ENCODE assay signal across 10 mouse cellular contexts in the genomic region with DNA sequence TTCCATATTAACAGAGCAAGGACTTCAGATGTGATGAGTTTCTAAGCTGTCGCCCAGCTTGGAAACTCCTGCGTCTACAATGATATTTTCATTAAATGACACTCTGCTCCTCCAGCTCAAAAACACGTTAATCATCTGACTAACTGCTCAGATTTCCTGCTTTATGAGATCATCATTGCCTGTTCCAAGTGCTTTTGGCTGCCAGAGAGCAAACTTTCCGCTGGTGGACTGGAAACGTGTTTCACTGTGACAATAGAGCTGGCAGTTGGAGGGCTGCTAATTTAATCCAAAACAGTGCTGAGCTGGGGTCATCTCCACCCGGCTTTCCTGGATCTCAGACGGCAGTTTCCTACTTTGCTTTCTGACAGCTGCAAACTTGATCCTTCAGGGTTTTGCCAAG. TPM values are rescaled to one million over a fixed set of nuclear protein-coding genes. Genes with fewer than 3 reads are reported as not detected.
A peak's percentile ranks its signal among the peaks of the same experiment; 100 is the strongest.
DNase-seq lines count a peak whose midpoint lies in the region; ATAC-seq and TF ChIP-seq lines count a peak whose summit lies in the region.
"Had no signal": no experiment of that assay in that cellular context is flagged by ENCODE, and none has a peak within 500 bp of the region (broad histone marks: within the 10 kb centered on the region; RNA-seq: fewer than 3 reads in every experiment).

No protein-coding gene starts in this region.

- ATAC-seq in hindbrain, embryonic 11.5 days (ENCODE audit: low FRiP score) = no peak
- peak; percentile 12; the same call in 1 of the 2 replicates for ATAC-seq in heart, embryonic 13.5 days (ENCODE audit: extremely low read depth, insufficient number of reproducible peaks, low FRiP score, low TSS enrichment)
- ATAC-seq in midbrain, embryonic 13.5 days = no peak
- no peak for ATAC-seq in erythroid progenitor cell, adult 5-6 weeks (replicated peaks; ENCODE audit: low FRiP score, poor library complexity, severe bottlenecking)

- no peak for TF ChIP-seq CTCF in brain, embryonic 14.5 days (IDR thresholded peaks at IDR 0.05; ENCODE audit: borderline replicate concordance, extremely low read depth, insufficient read depth, insufficient read length)

- H3K36me3 ChIP-seq in hindbrain, embryonic 10.5 days = no peaks in the 10 kb centered on the region
- no peaks in the 10 kb centered on the region for H3K36me3 ChIP-seq in hindbrain, embryonic 11.5 days (ENCODE audit: control insufficient read depth, insufficient read depth, low read length)
- no peaks in the 10 kb centered on the region for H3K36me3 ChIP-seq in heart, embryonic 13.5 days
- H3K36me3 ChIP-seq in midbrain, embryonic 13.5 days = no peaks in the 10 kb centered on the region
- H3K36me3 ChIP-seq: hindbrain, embryonic 15.5 days had no signal

- peaks cover 26% of the 10 kb centered on the region for H3K4me1 ChIP-seq in hindbrain, embryonic 10.5 days (replicated peaks)
- no peaks in the 10 kb centered on the region; the same call in 1 of the 2 replicates for H3K4me1 ChIP-seq in hindbrain, embryonic 11.5 days (replicated peaks; ENCODE audit: control insufficient read depth, insufficient read depth, low read length)
- peaks cover 59% of the 10 kb centered on the region for H3K4me1 ChIP-seq in heart, embryonic 13.5 days
- H3K4me1 ChIP-seq in midbrain, embryonic 13.5 days (replicated peaks) = peaks cover 17% of the 10 kb centered on the region

- H3K4me2 ChIP-seq in hindbrain, embryonic 11.5 days (replicated peaks; ENCODE audit: low read depth, low read length) = no peak overlapping the region
- H3K4me2 ChIP-seq in heart, embryonic 13.5 days = peak overlapping the region; percentile 41
- no peak overlapping the region for H3K4me2 ChIP-seq in midbrain, embryonic 13.5 days (replicated peaks)
- H3K4me2 ChIP-seq: hindbrain, embryonic 15.5 days had no signal

- WGBS in hindbrain, embryonic 10.5 days = 25% methylated on average over 7 of the region's 7 CpGs
- 26% methylated on average over 7 of the region's 7 CpGs for whole genome bisulfite sequencing in hindbrain, embryonic 11.5 days
- WGBS in heart, embryonic 13.5 days = 16% methylated on average over 7 of the region's 7 CpGs
- 23% methylated on average over 7 of the region's 7 CpGs for WGBS in midbrain, embryonic 13.5 days

- TF ChIP-seq POLR2A in brain, embryonic 14.5 days (IDR thresholded peaks at IDR 0.05; ENCODE audit: borderline replicate concordance, extremely low read depth, insufficient read depth, insufficient read length, poor library complexity, severe bottlenecking) = no peak

- no peaks in the 10 kb centered on the region for H3K9me3 ChIP-seq in hindbrain, embryonic 10.5 days
- H3K9me3 ChIP-seq in hindbrain, embryonic 11.5 days (ENCODE audit: control insufficient read depth, low read length) = no peaks in the 10 kb centered on the region
- no peaks in the 10 kb centered on the region for H3K9me3 ChIP-seq in heart, embryonic 13.5 days
- H3K9me3 ChIP-seq in midbrain, embryonic 13.5 days = no peaks in the 10 kb centered on the region
- H3K9me3 ChIP-seq: hindbrain, embryonic 15.5 days had no signal

- H3K4me3 ChIP-seq in hindbrain, embryonic 10.5 days = no peak overlapping the region
- no peak overlapping the region for H3K4me3 ChIP-seq in hindbrain, embryonic 11.5 days (ENCODE audit: low read depth, low read length)
- H3K4me3 ChIP-seq in heart, embryonic 13.5 days = no peak overlapping the region
- H3K4me3 ChIP-seq in midbrain, embryonic 13.5 days (replicated peaks) = no peak overlapping the region
- H3K4me3 ChIP-seq: hindbrain, embryonic 15.5 days had no signal

- H3K9ac ChIP-seq in hindbrain, embryonic 11.5 days (ENCODE audit: low read depth, low read length) = no peak overlapping the region
- H3K9ac ChIP-seq in heart, embryonic 13.5 days = peak overlapping the region; percentile 60; the same call in 1 of the 2 replicates
- H3K9ac ChIP-seq in midbrain, embryonic 13.5 days (replicated peaks) = no peak overlapping the region
- H3K9ac ChIP-seq: hindbrain, embryonic 15.5 days had no signal

- H3K27me3 ChIP-seq in hindbrain, embryonic 10.5 days (ENCODE audit: insufficient read depth, poor library complexity, severe bottlenecking) = no peaks in the 10 kb centered on the region
- H3K27me3 ChIP-seq in hindbrain, embryonic 11.5 days (ENCODE audit: control insufficient read depth, insufficient read depth, low read length) = no peaks in the 10 kb centered on the region
- H3K27me3 ChIP-seq in heart, embryonic 13.5 days (replicated peaks) = no peaks in the 10 kb centered on the region
- H3K27me3 ChIP-seq in midbrain, embryonic 13.5 days = no peaks in the 10 kb centered on the region
- H3K27me3 ChIP-seq: hindbrain, embryonic 15.5 days had no signal

- H3K27ac ChIP-seq in hindbrain, embryonic 10.5 days = peak overlapping the region; percentile 23; the same call in 1 of the 2 replicates
- H3K27ac ChIP-seq in hindbrain, embryonic 11.5 days (ENCODE audit: low read depth, low read length) = no peak overlapping the region
- H3K27ac ChIP-seq in heart, embryonic 13.5 days (replicated peaks) = peak overlapping the region; percentile 94
- peak overlapping the region; percentile 21; the same call in 1 of the 2 replicates for H3K27ac ChIP-seq in midbrain, embryonic 13.5 days
- H3K27ac ChIP-seq: hindbrain, embryonic 15.5 days had no signal

- no peak for DNase-seq in hindbrain, embryonic 10.5 days (ENCODE audit: low spot score)
- DNase-seq in hindbrain, embryonic 11.5 days (ENCODE audit: low spot score) = no peak
- DNase-seq in brain, embryonic 14.5 days (ENCODE audit: low read depth) = peak; percentile 69
- DNase-seq in kidney, postnatal 4 days = peak; percentile 62 to 74
- DNase-seq in embryo, embryonic 11 days = no peak

RNA-seq across cellular contexts. Expression of a gene that starts 21.5 kb away (rescaled TPM):
- polyA plus RNA-seq in hindbrain, embryonic 10.5 days (2016; fragmentation: Nextera tagmentation; extraction: Ambion mirVana) = not detected in 2 replicates
- polyA plus RNA-seq in hindbrain, embryonic 11.5 days (2014; fragmentation: Nextera tagmentation; extraction: Ambion mirVana) = not detected in 2 replicates
- not detected in 2 replicates for polyA plus RNA-seq in brain, embryonic 14.5 days (2012; rRNA removed)
- polyA plus RNA-seq in heart, embryonic 13.5 days (2015; fragmentation: Nextera tagmentation; extraction: Ambion mirVana) = not detected in 2 replicates
- polyA plus RNA-seq in midbrain, embryonic 13.5 days (2015; fragmentation: Nextera tagmentation; extraction: Ambion mirVana) = not detected in 2 replicates
- total RNA-seq in erythroid progenitor cell, adult 5-6 weeks (2015; ENCODE audit: low replicate concordance) = 3.6 TPM in 1 of 2 replicates, not detected in the other
- total RNA-seq in erythroid progenitor cell, adult 5-6 weeks (2017; ENCODE audit: low replicate concordance) = not detected in 2 replicates
- total RNA-seq: MEL had no signal
- polyA plus RNA-seq: hindbrain, embryonic 15.5 days had no signal

Comparison
In these comparisons a context has a peak if more than half of its experiments do, and no peak if none do; other contexts are left out.
1. DNase-seq: peak in brain, embryonic 14.5 days (single experiment) and kidney, postnatal 4 days (2 of 2); none in hindbrain, embryonic 10.5 days (single experiment), hindbrain, embryonic 11.5 days (single experiment) and embryo, embryonic 11 days (single experiment).